Mouse (Mus musculus): ENCODE data around the gene Cep250. TPM values are rescaled to one million over a fixed set of nuclear protein-coding genes. Genes with fewer than 3 reads are reported as not detected.

Cep250 gene
- polyA plus RNA-seq, 1 experiment from 2014 or later = 6.6 TPM

GRCm38 (mm10) chr2:156039390-156039789 lies 83.1 kb downstream of the Cep250 start:
- ATAC-seq (ENCODE audit: low read depth) = no peak
- 77% methylated on average over 3 of the region's 3 CpGs for WGBS (ENCODE audit: insufficient replicate concordance)
- no peak overlapping the region for H3K4me3 ChIP-seq (ENCODE audit: low read depth, low read length)

GRCm38 (mm10) chr2:156042903-156043302 lies 86.6 kb downstream of the Cep250 start:
- Histone ChIP-seq H3K36me3 (ENCODE audit: control insufficient read depth, insufficient read depth) (no peaks in the 10 kb centered on the region), H3K27ac (ENCODE audit: low read length) (no peak overlapping the region), H3K9ac (ENCODE audit: low read depth, low read length) (no peak overlapping the region), H3K4me3 (ENCODE audit: low read depth, low read length) (no peak overlapping the region), H3K27me3 (ENCODE audit: control insufficient read depth, insufficient read depth, low read depth, low read length) (peaks cover 2% of the 10 kb centered on the region), H3K9me3 (replicated peaks; ENCODE audit: control insufficient read depth, low read length) (no peaks in the 10 kb centered on the region), H3K4me2 (ENCODE audit: low read depth, low read length) (no peak overlapping the region), H3K4me1 (ENCODE audit: control insufficient read depth, low read depth, low read length) (no peaks in the 10 kb centered on the region)
- WGBS (ENCODE audit: insufficient replicate concordance) = 58% methylated on average over 8 of the region's 8 CpGs
- no peak for ATAC-seq (ENCODE audit: low read depth)

More at GRCm38 (mm10) chr2:156039390-156039789, 83.1 kb downstream of the Cep250 start:
- Histone ChIP-seq H3K36me3 (ENCODE audit: control insufficient read depth, insufficient read depth) (no peaks in the 10 kb centered on the region), H3K27me3 (ENCODE audit: control insufficient read depth, insufficient read depth, low read depth, low read length) (no peaks in the 10 kb centered on the region), H3K4me1 (ENCODE audit: control insufficient read depth, low read depth, low read length) (no peaks in the 10 kb centered on the region), H3K27ac (ENCODE audit: low read length) (no peak overlapping the region), H3K9ac (ENCODE audit: low read depth, low read length) (no peak overlapping the region), H3K9me3 (replicated peaks; ENCODE audit: control insufficient read depth, low read length) (no peaks in the 10 kb centered on the region), H3K4me2 (ENCODE audit: low read depth, low read length) (no peak overlapping the region)

GRCm38 (mm10) chr2:156047929-156048328 lies 91.7 kb downstream of the Cep250 start:
- H3K27me3 ChIP-seq (ENCODE audit: control insufficient read depth, insufficient read depth, low read depth, low read length) = peaks cover 6% of the 10 kb centered on the region
- no peak for ATAC-seq (ENCODE audit: low read depth)

More at GRCm38 (mm10) chr2:156047929-156048328, 91.7 kb downstream of the Cep250 start:
- Histone ChIP-seq H3K4me1 (ENCODE audit: control insufficient read depth, low read depth, low read length) (no peaks in the 10 kb centered on the region), H3K36me3 (ENCODE audit: control insufficient read depth, insufficient read depth) (no peaks in the 10 kb centered on the region), H3K4me3 (ENCODE audit: low read depth, low read length) (no peak overlapping the region), H3K9ac (ENCODE audit: low read depth, low read length) (no peak overlapping the region), H3K27ac (ENCODE audit: low read length) (no peak overlapping the region), H3K4me2 (ENCODE audit: low read depth, low read length) (no peak overlapping the region), H3K9me3 (replicated peaks; ENCODE audit: control insufficient read depth, low read length) (no peaks in the 10 kb centered on the region)
- 10% methylated on average over 19 of the region's 19 CpGs for WGBS (ENCODE audit: insufficient replicate concordance)

Other genes with a start within 250 kb of the Cep250 start
- 29.5 and 30.3 TPM in 2 replicates for gene Edem2, start 227.0 kb upstream of the Cep250 start, polyA plus RNA-seq (2015; fragmentation: Nextera tagmentation; extraction: Ambion mirVana)
- gene Gm17581, start 220.6 kb upstream of the Cep250 start, polyA plus RNA-seq (2015; fragmentation: Nextera tagmentation; extraction: Ambion mirVana) = not detected in 2 replicates
- 0.96 and 1.4 TPM in 2 replicates for gene Procr, start 205.3 kb upstream of the Cep250 start, polyA plus RNA-seq (2015; fragmentation: Nextera tagmentation; extraction: Ambion mirVana)
- gene Mmp24, start 181.1 kb upstream of the Cep250 start, polyA plus RNA-seq (2015; fragmentation: Nextera tagmentation; extraction: Ambion mirVana) = not detected in 2 replicates
- 4.8 and 5.6 TPM in 2 replicates for gene BC029722, start 137.0 kb upstream of the Cep250 start, polyA plus RNA-seq (2015; fragmentation: Nextera tagmentation; extraction: Ambion mirVana)
- gene Eif6, start 129.5 kb upstream of the Cep250 start, polyA plus RNA-seq (2015; fragmentation: Nextera tagmentation; extraction: Ambion mirVana) = 108 TPM in 2 replicates
- 0.08 and 0.14 TPM in 2 replicates for gene Fam83c, start 121.6 kb upstream of the Cep250 start, polyA plus RNA-seq (2015; fragmentation: Nextera tagmentation; extraction: Ambion mirVana)
- 26.5 and 34.1 TPM in 2 replicates for gene Uqcc1, start 26.1 kb upstream of the Cep250 start, polyA plus RNA-seq (2015; fragmentation: Nextera tagmentation; extraction: Ambion mirVana)
- not detected in 2 replicates for gene Gm15557, start 15.7 kb upstream of the Cep250 start, polyA plus RNA-seq (2015; fragmentation: Nextera tagmentation; extraction: Ambion mirVana)
- not detected in 2 replicates for gene Gdf5, start 11.1 kb upstream of the Cep250 start, polyA plus RNA-seq (2015; fragmentation: Nextera tagmentation; extraction: Ambion mirVana)
- gene 6430550D23Rik, start 51.5 kb downstream of the Cep250 start, polyA plus RNA-seq (2015; fragmentation: Nextera tagmentation; extraction: Ambion mirVana) = 0.54 and 0.98 TPM in 2 replicates
- gene Ergic3, start 51.6 kb downstream of the Cep250 start, polyA plus RNA-seq (2015; fragmentation: Nextera tagmentation; extraction: Ambion mirVana) = 93.2 and 93.9 TPM in 2 replicates
- not detected in 2 replicates for gene Fer1l4, start 96.5 kb downstream of the Cep250 start, polyA plus RNA-seq (2015; fragmentation: Nextera tagmentation; extraction: Ambion mirVana)
- gene Spag4, start 108.7 kb downstream of the Cep250 start, polyA plus RNA-seq (2015; fragmentation: Nextera tagmentation; extraction: Ambion mirVana) = 0.54 and 0.72 TPM in 2 replicates
- 19.4 and 22.6 TPM in 2 replicates for gene Cpne1, start 155.5 kb downstream of the Cep250 start, polyA plus RNA-seq (2015; fragmentation: Nextera tagmentation; extraction: Ambion mirVana)
- 7.8 and 8.9 TPM in 2 replicates for gene Rbm12, start 155.5 kb downstream of the Cep250 start, polyA plus RNA-seq (2015; fragmentation: Nextera tagmentation; extraction: Ambion mirVana)
- 5.4 and 6.2 TPM in 2 replicates for gene Gm28036, start 170.6 kb downstream of the Cep250 start, polyA plus RNA-seq (2015; fragmentation: Nextera tagmentation; extraction: Ambion mirVana)
- 180 and 191 TPM in 2 replicates for gene Romo1, start 187.6 kb downstream of the Cep250 start, polyA plus RNA-seq (2015; fragmentation: Nextera tagmentation; extraction: Ambion mirVana)
- 44.5 and 44.7 TPM in 2 replicates for gene Nfs1, start 187.7 kb downstream of the Cep250 start, polyA plus RNA-seq (2015; fragmentation: Nextera tagmentation; extraction: Ambion mirVana)
- gene Rbm39, start 223.8 kb downstream of the Cep250 start, polyA plus RNA-seq (2015; fragmentation: Nextera tagmentation; extraction: Ambion mirVana) = 229 and 233 TPM in 2 replicates
- 10.9 and 13.8 TPM in 2 replicates for gene Phf20, start 240.0 kb downstream of the Cep250 start, polyA plus RNA-seq (2015; fragmentation: Nextera tagmentation; extraction: Ambion mirVana)

Measured in liver, embryonic 16.5 days (tissue).